Mouse (Mus musculus): ENCODE measurements around the gene Fis1.

GRCm38 (mm10) chr5:136955622-136956021, 2.5 kb downstream of the Fis1 start:
- TF ChIP-seq POLR2A (IDR thresholded peaks at IDR 0.05; ENCODE audit: low read depth, low read length): no peak
- TF ChIP-seq CTCF (IDR thresholded peaks at IDR 0.05; ENCODE audit: borderline replicate concordance, insufficient read depth, low read length): no peak

Measured in embryonic fibroblast, embryonic 13.5 days (primary cell).